Mouse (Mus musculus) ES-Bruce4 (cell line): ENCODE data around the gene Etfrf1.

Source experiments
- CTCF ChIP-seq: IDR thresholded peaks from one replicate; pipeline ENCODE4 v1.8.1; 2011; ENCODE audit warnings: low read depth, low read length
- POLR2A ChIP-seq: IDR thresholded peaks from one replicate; pipeline ENCODE4 v1.8.1; 2011; ENCODE audit warnings: low read length; ENCODE audit not compliant: insufficient read depth

GRCm38 (mm10) chr6:145256701-145257073 is 45.8 kb downstream of the Etfrf1 start:
- TF ChIP-seq POLR2A (no peak), CTCF (no peak)
